Mouse (Mus musculus) limb, embryonic 14.5 days (tissue): ENCODE data around the gene Aqp1. TPM values are rescaled to one million over a fixed set of nuclear protein-coding genes. Genes with fewer than 3 reads are reported as not detected.
A peak's percentile ranks its signal among the peaks of the same experiment; 100 is the strongest.

Source experiments
- ATAC-seq: fragments of 200-750 bp; cut with Nextera tagmentation; 2 replicates; pipeline ENCODE4 v1.8.0; 2017; ENCODE audit warnings: low read depth, moderate number of reproducible peaks, moderate TSS enrichment; ENCODE audit not compliant: low FRiP score
- DNase-seq: peaks from one replicate; pipeline ENCODE4 v3.0.0-alpha.2; 2015; ENCODE audit warnings: low spot score
- H3K27ac ChIP-seq: fragments of 300-500 bp; sonication (generic); replicated peaks from 2 replicates; pipeline ENCODE4 v1.5.1; 2014; ENCODE audit warnings: low read depth, mild to moderate bottlenecking, low read length, moderate library complexity, mixed read lengths
- H3K27me3 ChIP-seq: fragments of 300-500 bp; sonication (generic); 2 replicates; pipeline ENCODE4 v1.6.1; 2014; ENCODE audit warnings: low read length, mixed read lengths; ENCODE audit not compliant: control insufficient read depth, insufficient read depth
- H3K36me3 ChIP-seq: fragments of 300-500 bp; sonication (generic); 2 replicates; pipeline ENCODE4 v1.6.1; 2014; ENCODE audit warnings: mild to moderate bottlenecking, low read length, moderate library complexity, mixed read lengths; ENCODE audit not compliant: control insufficient read depth, insufficient read depth
- H3K4me1 ChIP-seq: fragments of 300-500 bp; sonication (generic); 2 replicates; pipeline ENCODE4 v1.6.1; 2014; ENCODE audit warnings: antibody characterized with exemption, low read length, mixed read lengths; ENCODE audit not compliant: control insufficient read depth, insufficient read depth
- H3K4me2 ChIP-seq: fragments of 300-500 bp; sonication (generic); replicated peaks from 2 replicates; pipeline ENCODE4 v1.6.1; 2014; ENCODE audit warnings: low read depth, mild to moderate bottlenecking, low read length, moderate library complexity; ENCODE audit not compliant: severe bottlenecking
- H3K4me3 ChIP-seq: fragments of 300-500 bp; sonication (generic); replicated peaks from 2 replicates; pipeline ENCODE4 v1.5.1; 2014; ENCODE audit warnings: low read length
- H3K9ac ChIP-seq: fragments of 300-500 bp; sonication (generic); 2 replicates; pipeline ENCODE4 v1.6.1; 2014; ENCODE audit warnings: mild to moderate bottlenecking, low read depth, low read length, moderate library complexity; ENCODE audit not compliant: severe bottlenecking
- H3K9me3 ChIP-seq: fragments of 300-500 bp; sonication (generic); 2 replicates; pipeline ENCODE4 v1.6.1; 2016; ENCODE audit warnings: low read length; ENCODE audit not compliant: control insufficient read depth
- POLR2A ChIP-seq: fragments of 200-500 bp; IDR thresholded peaks from 2 replicates; pipeline ENCODE4 v1.8.0; 2012; ENCODE audit warnings: inconsistent platforms, mild to moderate bottlenecking, moderate library complexity, borderline replicate concordance; ENCODE audit not compliant: insufficient read depth, insufficient read length; ENCODE audit errors: extremely low read depth
- WGBS: fragments of 180-500 bp; shearing (Covaris S2); extraction: QIAGEN DNeasy Blood & Tissue Kit; methylation state at CpG from one replicate; pipeline ENCODE4 v1.1.7; 2014; 5-methylcytosine and 5-hydroxymethylcytosine counted together
- polyA plus RNA-seq, 2 experiments: library from polyadenylated mRNA; depleted of rRNA in 1 of 2; stranded (reverse) in 1 of 2; unstranded in 1 of 2; fragments of >200 nt; fragmentation: Nextera tagmentation in 1 of 2; extraction: Ambion mirVana in 1 of 2; gene quantifications; 2 replicates each; pipeline versions ENCODE4 v1.2.1 to v1.2.3; 2012 to 2014

Gene Aqp1
- 87.1 and 111 TPM in 2 replicates for polyA plus RNA-seq (2012; rRNA removed)
- 15.3 and 17.8 TPM in 2 replicates for polyA plus RNA-seq (2014; fragmentation: Nextera tagmentation; extraction: Ambion mirVana)

DNA sequence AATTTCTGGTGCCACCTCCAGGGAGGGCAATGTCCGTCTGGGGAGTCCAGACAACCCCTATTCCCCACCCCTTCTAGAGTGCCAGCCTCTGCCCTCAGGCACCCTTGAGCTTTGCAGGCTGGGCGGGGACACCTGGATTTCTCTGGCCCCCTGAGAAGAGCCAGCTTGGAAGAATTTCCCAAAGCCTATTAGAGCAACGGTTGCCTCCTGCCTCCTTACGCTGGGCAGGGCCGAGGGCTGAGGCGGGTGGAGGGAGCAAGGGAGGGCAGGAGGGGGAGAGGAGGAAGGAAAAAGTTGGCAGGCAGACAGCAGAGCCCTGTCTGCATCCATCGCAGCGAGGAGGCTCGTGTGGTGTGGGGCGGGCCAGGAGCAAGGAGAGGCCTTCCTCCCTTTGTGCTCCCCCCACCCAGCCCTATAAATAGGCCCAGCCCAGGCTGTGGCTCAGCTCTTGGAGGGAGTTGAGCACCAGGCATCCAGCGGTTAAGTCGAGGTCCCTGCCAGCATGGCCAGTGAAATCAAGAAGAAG lies at the start of gene Aqp1:
Aqp1 (plus strand) TSS at position 444 of the 526 bp plus-strand sequence.
- H3K27me3 ChIP-seq = no peaks in the 10 kb centered on the region
- WGBS = 4% methylated on average over 12 of the region's 12 CpGs
- peak; percentile 91 for DNase-seq
- H3K4me2 ChIP-seq = peak within 1 kb of the TSS; percentile 41
- peak within 1 kb of the TSS; percentile 28; the same call in 1 of the 2 replicates for H3K9ac ChIP-seq
- H3K4me1 ChIP-seq = peaks cover 62% of the 10 kb centered on the region
- no peaks in the 10 kb centered on the region for H3K9me3 ChIP-seq
- ATAC-seq = peak; percentile 87
- TF ChIP-seq POLR2A = peak; percentile 81; the same call in 1 of the 2 replicates
- H3K4me3 ChIP-seq = peak within 1 kb of the TSS; percentile 26
- H3K36me3 ChIP-seq = no peaks in the 10 kb centered on the region
- H3K27ac ChIP-seq = peak within 1 kb of the TSS; percentile 63; the same call in 1 of the 2 replicates

DNA sequence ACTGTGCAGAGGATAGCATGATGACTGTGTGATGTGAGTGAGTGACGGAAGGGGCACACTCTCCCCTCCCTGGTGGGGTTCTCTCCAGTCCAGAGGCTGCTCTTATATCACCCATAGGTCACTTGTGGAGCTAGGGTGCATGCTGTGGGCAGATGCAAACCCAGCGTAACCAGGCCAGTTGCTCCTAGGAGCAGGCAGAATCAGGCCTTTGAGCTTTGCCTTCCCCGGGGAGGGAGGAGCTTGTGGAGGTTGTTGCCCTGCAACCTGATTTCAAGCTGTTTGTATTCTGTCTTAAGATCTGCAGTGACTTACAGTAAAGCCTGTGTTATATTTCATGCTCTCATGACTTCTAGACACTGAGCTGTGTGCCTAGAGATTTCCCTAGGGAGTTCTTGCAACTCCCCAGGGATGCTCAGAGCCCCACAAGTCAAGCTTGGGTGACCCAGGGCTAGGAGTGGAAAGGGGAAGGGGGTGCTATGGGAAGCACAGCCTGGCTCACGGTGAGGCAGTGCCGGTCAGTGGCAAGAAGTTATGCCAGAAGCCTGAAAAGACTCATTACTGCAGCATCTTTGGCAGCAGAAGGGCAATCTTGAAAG lies 48.1 kb upstream of the Aqp1 start:
- 95% methylated on average over 5 of the region's 5 CpGs for WGBS
- Histone ChIP-seq H3K27me3 (no peaks in the 10 kb centered on the region), H3K4me3 (no peak overlapping the region), H3K27ac (no peak overlapping the region), H3K9ac (no peak overlapping the region), H3K4me1 (no peaks in the 10 kb centered on the region), H3K4me2 (no peak overlapping the region), H3K36me3 (peaks cover 4% of the 10 kb centered on the region; the same call in 1 of the 2 replicates), H3K9me3 (no peaks in the 10 kb centered on the region)
- no peak for DNase-seq
- ATAC-seq = no peak
- no peak for TF ChIP-seq POLR2A

DNA sequence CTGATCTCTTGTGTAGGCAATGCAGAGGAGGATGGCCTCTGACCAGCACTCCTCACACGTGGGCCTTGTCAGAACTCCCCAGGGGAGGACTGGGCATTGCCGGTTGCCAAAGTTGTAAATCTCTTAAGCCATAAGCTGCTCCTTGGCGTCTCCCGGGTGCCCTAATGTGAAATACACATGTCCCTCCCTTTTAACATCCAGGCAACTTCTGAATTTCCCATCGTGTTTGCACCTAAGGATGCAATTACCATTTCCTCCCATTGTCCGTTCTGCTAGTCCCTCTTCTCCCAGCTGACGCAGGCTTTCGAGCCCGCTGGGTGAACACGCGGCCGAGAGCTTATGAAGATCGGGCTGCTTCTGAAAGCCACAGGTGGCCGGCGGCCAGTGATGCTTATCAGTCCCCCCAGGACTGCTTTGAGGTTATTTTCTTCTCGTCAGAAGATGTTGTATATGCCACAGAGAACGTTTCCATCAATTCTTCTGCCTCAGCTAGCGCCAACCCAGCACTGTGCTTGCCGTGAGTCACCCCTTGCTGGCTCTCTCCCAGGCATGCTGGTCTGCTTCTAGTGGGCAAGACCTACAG lies 41.6 kb upstream of the Aqp1 start:
- no peak overlapping the region for H3K27ac ChIP-seq
- no peak overlapping the region for H3K4me3 ChIP-seq
- no peaks in the 10 kb centered on the region for H3K27me3 ChIP-seq
- DNase-seq (peak; percentile 25), ATAC-seq (peak; percentile 41; the same call in 1 of the 2 replicates)
- H3K4me1 ChIP-seq = 0 out of 2 replicates have a peak, but pooled peaks cover 6% of the 10 kb centered on the region
- WGBS = 39% methylated on average over 19 of the region's 19 CpGs
- H3K4me2 ChIP-seq = no peak overlapping the region
- peaks cover 15% of the 10 kb centered on the region; the same call in 1 of the 2 replicates for H3K36me3 ChIP-seq
- no peak for TF ChIP-seq POLR2A
- H3K9me3 ChIP-seq = no peaks in the 10 kb centered on the region
- no peak overlapping the region for H3K9ac ChIP-seq

DNA sequence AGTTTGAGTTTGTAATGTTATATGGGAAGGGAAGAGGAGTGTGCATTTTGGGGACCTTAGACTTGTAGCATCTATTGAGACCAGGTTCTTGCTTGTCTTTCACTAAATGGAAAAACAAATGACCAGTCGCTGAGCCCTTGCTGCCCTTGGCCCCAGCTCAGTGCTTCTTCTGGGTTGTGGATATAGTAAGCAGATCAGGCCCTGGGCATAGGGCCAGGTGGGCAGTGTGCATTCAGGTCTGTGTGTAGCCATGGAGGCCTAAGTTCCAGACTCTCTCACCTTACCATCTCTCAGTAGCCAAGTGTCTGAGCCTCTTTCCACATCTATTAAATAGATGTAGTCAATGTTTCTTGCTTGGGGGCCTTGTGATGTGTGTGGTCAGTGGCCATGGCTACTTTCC lies 40.9 kb upstream of the Aqp1 start:
- DNase-seq (no peak), ATAC-seq (no peak)
- no peak for TF ChIP-seq POLR2A
- Histone ChIP-seq H3K9ac (no peak overlapping the region), H3K27me3 (no peaks in the 10 kb centered on the region), H3K27ac (no peak overlapping the region), H3K4me1 (0 out of 2 replicates have a peak, but pooled peaks cover 6% of the 10 kb centered on the region), H3K9me3 (no peaks in the 10 kb centered on the region), H3K36me3 (peaks cover 15% of the 10 kb centered on the region; the same call in 1 of the 2 replicates), H3K4me2 (no peak overlapping the region), H3K4me3 (no peak overlapping the region)
- WGBS = 100% methylated on average over 1 of the region's 1 CpGs

DNA sequence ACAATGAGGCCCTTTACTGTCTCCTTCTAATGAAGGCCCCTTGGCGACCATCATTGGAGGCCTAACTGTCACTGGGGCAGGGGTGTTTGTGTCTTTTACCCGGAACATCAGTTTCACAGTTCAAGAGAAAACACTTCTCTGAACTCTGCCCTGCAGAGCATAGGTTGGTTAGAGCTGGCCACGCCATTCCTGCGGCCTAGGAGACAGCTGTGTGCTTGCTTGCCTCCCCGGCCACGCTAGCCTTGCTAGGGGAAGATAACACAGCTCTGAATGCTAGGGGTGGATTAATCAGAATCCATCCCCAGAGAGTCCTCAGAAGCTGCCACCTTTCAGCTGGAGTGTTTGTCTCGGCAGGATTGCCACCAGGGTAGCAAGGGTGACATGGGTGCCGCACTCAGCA lies 36.8 kb upstream of the Aqp1 start:
- no peaks in the 10 kb centered on the region for H3K9me3 ChIP-seq
- ATAC-seq = no peak
- H3K27me3 ChIP-seq = no peaks in the 10 kb centered on the region
- H3K4me1 ChIP-seq = 0 out of 2 replicates have a peak, but pooled peaks cover 4% of the 10 kb centered on the region
- no peak overlapping the region for H3K27ac ChIP-seq
- no peak overlapping the region for H3K4me2 ChIP-seq
- 87% methylated on average over 8 of the region's 8 CpGs for WGBS
- H3K9ac ChIP-seq = no peak overlapping the region
- H3K36me3 ChIP-seq = peaks cover 17% of the 10 kb centered on the region
- TF ChIP-seq POLR2A = no peak
- DNase-seq = no peak
- no peak overlapping the region for H3K4me3 ChIP-seq
